Mouse (Mus musculus) left cerebral cortex, postnatal 36 days (tissue): ENCODE measurements at regions not wholly inside any gene's neighbourhood (a gene's known extent, or its start where the extent isn't known, plus 50 kb on each side); places are given as distances from the start of the nearest gene placed in this dataset.

Experiments
- DNase-seq, 2 experiments: peaks; one replicate each; pipeline ENCODE4 v3.0.0; 2021 to 2022; ENCODE audit warnings: low spot score in 2 of 2, mixed read lengths in 1 of 2
- intact Hi-C: fragments of 180-260 bp; cut with DNase I; formaldehyde crosslinking; loops from one replicate; pipeline ENCODE4 v1.15.1; 2025

GRCm38 (mm10) chr14:76701304-76701703 is 144.6 kb upstream of the Serp2 start:
- intact Hi-C loops = no loop called here
- no peak for DNase-seq

DNA sequence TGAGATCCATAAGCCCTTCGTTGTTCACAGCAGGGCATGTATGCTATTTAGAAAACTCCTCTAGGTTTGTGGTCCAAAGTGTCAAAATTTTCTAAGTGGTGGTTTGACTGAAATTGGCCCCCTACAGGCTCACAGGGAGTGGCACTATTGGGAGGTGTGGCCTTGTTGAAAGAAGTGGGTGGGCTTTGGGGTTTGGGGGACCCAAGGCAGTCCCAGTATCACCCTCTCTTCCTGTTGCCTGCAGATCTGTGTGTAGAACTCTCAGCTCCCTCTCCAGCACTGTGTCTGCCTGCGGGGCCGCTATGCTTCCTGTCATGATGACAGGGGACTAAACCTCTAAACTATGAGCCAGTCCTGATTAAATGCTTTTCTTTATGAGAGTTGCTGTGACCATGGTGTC is 144.1 kb upstream of the Serp2 start:
- intact Hi-C loops = no loop called here
- no peak for DNase-seq

GRCm38 (mm10) chr14:76700190-76700589 is 143.5 kb upstream of the Serp2 start:
- DNase-seq = no peak
- intact Hi-C loops = no loop called here

- no peak for DNase-seq
- intact Hi-C loops = no loop called here
Measured at GRCm38 (mm10) chr14:76698718-76699402, 142.2 kb upstream of the Serp2 start.

GRCm38 (mm10) chr14:76696729-76697128 is 140.0 kb upstream of the Serp2 start:
- DNase-seq = no peak
- intact Hi-C loops = no loop called here

DNA sequence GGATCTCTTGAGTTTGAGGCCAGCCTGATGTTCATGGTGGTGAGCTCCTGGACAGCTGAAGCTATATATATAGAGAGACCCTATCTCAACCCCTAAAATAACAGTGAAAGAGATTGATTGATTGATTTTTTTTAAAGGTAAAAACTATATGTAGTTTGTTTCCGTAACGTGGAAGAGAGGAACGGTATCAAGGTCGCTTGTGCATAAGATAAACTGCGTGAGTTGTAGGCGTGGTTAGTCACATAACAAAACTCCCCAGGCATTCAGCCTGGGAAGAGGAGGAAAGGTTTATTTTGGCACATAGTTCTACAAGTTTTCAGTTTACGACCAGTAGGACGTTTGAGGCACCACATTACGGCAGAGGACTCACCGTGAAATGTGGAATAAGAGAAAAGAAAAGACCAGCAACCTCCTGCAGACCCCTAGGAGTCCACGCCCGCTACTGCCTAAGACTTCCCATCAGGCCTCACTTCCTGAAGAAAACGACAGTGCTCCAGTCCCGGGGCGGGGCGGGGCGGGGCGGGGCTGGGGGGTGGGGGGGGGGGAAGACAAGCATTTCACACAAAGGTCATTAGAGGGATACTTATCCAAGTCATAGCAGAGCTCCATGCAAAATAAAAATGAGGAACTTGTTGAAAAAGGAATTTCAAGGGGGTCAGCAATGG is 139.1 kb upstream of the Serp2 start:
- intact Hi-C loops = no loop called here

DNA sequence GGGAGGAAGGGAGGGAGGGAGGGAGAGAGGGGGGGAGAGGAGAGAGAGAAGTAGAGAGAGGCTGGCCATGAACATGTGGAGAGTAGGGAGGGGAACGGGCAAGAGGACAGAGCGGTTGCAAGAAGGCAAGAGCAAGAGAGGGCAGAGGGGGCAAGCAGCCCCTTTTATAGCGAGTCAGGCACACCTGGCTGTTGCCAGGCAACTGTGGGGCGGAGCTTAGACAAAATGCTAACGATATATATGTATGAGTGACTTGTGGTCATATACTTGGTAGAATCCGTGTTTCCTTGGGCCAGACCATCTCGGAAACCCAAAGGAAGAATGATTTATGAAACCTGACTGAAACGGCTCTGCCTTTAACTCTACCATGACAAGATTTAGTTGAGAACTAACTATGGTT is 138.2 kb upstream of the Serp2 start:
- DNase-seq = no peak
- intact Hi-C loops = no loop called here

More for the DNA sequence above, 139.1 kb upstream of the Serp2 start:
- no peak for DNase-seq

DNA sequence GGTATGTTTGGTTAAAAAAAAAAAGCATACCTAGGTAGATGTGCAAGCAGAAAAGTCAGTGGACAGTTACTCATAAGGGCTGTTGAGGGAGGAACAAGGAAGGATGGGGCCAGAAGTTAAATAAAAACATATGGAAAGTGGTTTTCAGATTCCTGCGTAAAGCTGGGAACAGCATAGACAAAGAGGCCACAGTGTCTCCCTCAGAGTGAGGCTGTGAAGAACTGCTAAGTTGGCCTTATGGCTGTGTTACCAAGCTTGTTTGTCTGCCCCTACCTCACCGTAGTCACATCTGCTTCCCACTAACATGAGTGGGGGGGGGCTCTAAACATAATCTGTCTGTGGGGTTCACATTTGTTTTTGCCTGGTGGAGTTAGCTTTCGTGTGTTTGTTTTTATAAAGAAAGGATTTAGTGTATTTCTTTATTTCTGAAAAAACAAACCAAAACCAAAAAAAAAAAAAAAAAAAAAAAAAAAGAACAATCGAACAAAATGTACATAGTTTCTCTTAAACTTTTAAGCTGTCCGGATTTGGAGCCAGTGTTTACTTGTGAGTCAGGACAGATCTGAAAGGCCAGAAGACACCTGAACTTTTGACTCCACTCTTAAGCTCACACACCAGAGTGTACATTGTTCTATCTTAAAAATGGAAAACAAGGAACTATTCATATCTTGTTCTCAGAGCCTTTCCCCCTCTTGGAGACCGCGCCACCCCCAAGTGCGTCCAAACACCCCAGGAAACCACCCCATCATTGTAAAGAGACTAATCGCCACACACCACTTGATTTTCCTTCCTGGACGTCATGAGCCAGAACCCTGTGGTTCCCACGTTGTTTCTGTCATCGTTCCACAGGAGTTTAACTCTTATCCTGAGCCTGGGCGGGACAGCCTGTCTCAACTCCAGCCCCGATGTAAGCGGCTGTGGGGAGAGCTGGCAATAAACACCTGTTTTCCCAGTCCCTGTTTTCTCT is 136.9 kb upstream of the Serp2 start:
- intact Hi-C loops = no loop called here
- DNase-seq = no peak

GRCm38 (mm10) chr14:76687971-76688407 is 131.3 kb upstream of the Serp2 start:
- intact Hi-C loops = no loop called here
- no peak for DNase-seq

DNA sequence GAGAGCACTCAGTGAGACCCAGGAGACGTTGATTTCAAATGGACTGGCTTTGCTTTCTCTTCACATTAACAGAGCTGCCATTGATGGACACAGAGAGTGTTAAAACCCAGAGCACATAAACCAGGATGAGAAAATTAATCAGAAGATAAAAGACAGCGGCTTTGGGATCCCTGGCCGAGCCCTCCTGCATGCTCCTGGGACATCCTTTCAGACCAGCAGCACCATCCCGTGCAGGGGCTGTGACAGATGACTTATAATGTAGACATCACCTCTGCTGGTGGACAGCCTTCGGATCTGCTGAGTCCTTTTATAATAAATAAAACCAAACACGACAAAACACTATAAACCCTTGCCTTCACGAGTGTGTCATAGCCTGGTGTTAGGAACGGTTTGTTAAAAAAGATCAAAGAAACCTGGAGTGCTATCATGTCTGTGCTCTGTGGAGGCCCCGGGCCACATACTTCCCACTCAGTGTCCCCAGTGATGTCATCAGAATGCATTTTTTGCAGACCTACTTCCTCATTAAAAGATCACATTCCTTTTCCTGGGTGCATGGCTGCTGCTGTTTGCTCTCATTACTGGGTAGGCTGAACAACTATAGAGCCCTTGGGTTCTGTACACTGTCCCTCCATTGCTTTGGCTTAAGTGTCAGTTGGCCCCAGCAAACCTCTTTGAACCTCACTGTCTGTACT is 130.2 kb upstream of the Serp2 start:
- intact Hi-C loops = no loop called here

GRCm38 (mm10) chr14:76685830-76686761 is 129.4 kb upstream of the Serp2 start:
- intact Hi-C loops = no loop called here
- DNase-seq = no peak

More for the DNA sequence above, 130.2 kb upstream of the Serp2 start:
- DNase-seq = no peak

DNA sequence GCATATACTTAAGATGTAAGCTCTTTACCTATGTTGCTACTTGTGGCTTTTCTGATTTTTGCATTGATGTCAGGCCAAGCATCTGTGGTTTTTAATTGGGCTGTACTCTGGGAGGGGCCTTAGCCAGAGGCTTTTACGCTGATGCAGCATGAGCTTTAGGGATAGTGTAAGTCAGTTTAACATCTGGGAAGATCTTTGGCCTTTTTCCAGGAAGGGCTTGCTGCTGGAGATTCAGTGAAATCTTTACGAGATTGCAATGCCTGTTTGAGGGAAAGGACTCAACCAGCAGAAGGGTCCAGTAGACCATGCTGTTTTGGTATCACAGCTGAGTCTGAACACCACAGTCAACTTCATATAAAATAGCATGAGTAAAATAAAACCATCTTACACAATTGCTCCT is 127.6 kb upstream of the Serp2 start:
- intact Hi-C loops = no loop called here
- DNase-seq = no peak

DNA sequence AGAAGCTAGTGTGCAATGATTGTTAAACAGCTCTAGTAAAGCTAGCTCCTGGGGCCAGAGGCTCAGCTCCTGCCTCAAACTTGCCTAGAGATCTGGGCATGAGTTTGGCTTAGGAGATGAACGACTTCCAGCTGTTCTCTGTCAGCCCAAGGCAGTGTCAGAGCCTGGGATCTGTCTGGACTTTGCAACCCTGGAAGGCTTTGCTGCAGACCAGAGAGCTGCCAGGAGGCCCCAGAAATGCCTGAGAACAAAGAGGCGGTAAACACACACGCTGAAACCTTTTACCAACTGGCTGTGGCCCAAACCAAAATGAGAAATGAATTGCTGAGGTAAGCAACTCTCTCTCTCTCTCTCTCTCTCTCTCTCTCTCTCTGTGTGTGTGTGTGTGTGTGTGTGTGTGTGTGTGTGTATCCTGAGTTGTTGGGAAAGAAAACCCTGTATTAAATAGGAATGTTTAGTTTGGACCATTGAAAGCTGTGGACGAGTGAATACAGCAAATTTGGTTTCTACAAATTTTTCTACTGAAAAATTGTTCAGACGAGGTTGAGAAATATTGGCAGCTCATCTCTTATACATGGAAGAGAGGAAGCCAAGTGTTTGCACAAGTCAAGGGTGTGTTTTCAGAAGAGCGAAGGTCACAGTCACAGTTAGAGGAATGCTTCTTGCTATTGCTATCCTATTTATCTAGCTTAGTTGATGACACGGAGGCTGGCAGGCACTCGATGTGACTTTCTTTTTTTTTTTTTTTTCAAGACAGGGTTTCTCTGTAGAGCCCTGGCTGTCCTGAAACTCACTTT is 125.1 kb upstream of the Serp2 start:
- intact Hi-C loops = no loop called here
- no peak for DNase-seq

GRCm38 (mm10) chr14:76678512-76679134 is 121.9 kb upstream of the Serp2 start:
- intact Hi-C loops = no loop called here
- no peak for DNase-seq

GRCm38 (mm10) chr14:76674949-76675348 is 118.3 kb upstream of the Serp2 start:
- DNase-seq = no peak
- intact Hi-C loops = no loop called here

DNA sequence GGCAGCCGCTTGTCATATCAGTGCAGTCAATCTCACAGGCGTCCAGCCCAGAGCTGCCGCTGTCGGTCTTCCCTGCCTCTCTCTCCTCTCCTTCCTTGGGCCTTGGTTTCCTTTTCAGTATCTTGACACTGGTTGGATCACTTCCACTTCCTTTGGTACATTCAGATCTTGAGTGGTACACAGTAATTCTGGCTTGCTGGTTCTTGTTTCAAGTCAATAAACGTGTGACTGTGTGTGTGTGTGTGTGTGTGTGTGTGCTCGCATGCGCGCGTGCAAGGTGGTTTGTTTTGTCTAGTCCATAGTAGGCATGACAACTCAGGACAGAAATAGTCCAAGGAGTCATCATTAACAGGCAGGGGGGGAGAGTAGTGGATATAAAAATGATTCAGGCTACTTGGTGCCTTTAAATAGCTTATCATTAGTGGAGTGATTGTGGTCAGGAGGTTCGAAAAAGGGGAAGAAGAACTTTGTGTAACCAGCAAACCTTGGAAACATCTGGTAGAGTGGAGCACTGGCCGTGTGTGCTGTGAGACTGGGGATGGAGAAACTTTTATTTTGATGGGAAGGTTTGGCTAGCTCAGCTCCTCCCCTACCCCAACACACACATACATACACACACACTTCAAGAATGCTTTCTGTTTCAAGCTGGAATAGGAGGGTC is 117.1 kb upstream of the Serp2 start:
- intact Hi-C loops = no loop called here
- no peak for DNase-seq

DNA sequence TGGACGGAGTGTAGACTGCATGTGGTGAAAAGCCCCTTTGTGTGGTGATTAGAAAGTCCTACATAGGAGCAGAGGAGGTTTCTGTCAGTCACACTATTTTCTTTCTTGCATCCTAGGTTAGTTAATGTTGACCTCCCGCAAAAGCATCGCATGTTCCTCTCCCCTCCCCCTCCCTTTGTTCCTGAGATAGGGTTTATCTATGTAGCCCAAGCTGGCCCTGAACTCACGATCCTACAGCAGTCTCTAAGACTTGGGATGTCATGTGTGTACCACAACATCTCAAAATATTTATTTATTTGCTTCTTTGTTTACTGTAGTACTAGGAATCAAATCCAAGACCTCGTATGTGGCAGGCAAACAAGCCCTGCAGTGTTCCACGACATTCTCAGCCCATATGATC is 116.2 kb upstream of the Serp2 start:
- intact Hi-C loops = no loop called here

More for the DNA sequence above, 116.2 kb upstream of the Serp2 start:
- DNase-seq = no peak
